Mouse (Mus musculus) layer of hippocampus, adult 2 months (tissue): ENCODE data around the gene Ptk6. TPM values are rescaled to one million over a fixed set of nuclear protein-coding genes. Genes with fewer than 3 reads are reported as not detected.

Source experiments
- DNase-seq, 2 experiments: peaks; one replicate each; pipeline ENCODE4 v3.0.0; 2022; ENCODE audit warnings: low spot score in 2 of 2
- H3K27ac ChIP-seq: fragments of 200-600 bp; 2 replicates; pipeline ENCODE4 v1.8.1; 2022
- H3K4me3 ChIP-seq: fragments of 200-600 bp; 2 replicates; pipeline ENCODE4 v1.8.1; 2022; ENCODE audit warnings: mild to moderate bottlenecking
- CTCF ChIP-seq: fragments of 200-600 bp; conservative IDR thresholded peaks from 2 replicates; pipeline ENCODE4 v1.8.1; 2022; ENCODE audit warnings: antibody characterized with exemption, mild to moderate bottlenecking, moderate library complexity
- total RNA-seq, 2 experiments: library from RNA; stranded (reverse); gene quantifications; 2 replicates each; pipeline ENCODE4 v1.2.3; 2021

Ptk6 gene
- total RNA-seq, 2 experiments from 2014 or later = 0.10 TPM; not detected in 1

- TF ChIP-seq CTCF = no peak
- peak in 1 of 2 experiments; percentile 11 for DNase-seq
- Histone ChIP-seq H3K27ac (peak overlapping the region; percentile 99), H3K4me3 (peak overlapping the region; percentile 79)
Observed at GRCm38 (mm10) chr2:181154831-181155415, 47.7 kb downstream of the Ptk6 start.

GRCm38 (mm10) chr2:181154361-181154760 is 48.2 kb downstream of the Ptk6 start:
- peak overlapping the region; percentile 79 for H3K4me3 ChIP-seq
- no peak for DNase-seq
- no peak for TF ChIP-seq CTCF
- peak overlapping the region; percentile 99 for H3K27ac ChIP-seq

- peak; percentile 78 for TF ChIP-seq CTCF
- H3K4me3 ChIP-seq = peak overlapping the region; percentile 79
- H3K27ac ChIP-seq = peak overlapping the region; percentile 99; the same call in 1 of the 2 replicates
- DNase-seq = peak; percentile 17 to 57
Observed at GRCm38 (mm10) chr2:181153837-181154236, 48.8 kb downstream of the Ptk6 start.

GRCm38 (mm10) chr2:181153131-181153530 is 49.5 kb downstream of the Ptk6 start:
- Histone ChIP-seq H3K27ac (peak overlapping the region; percentile 55; the same call in 1 of the 2 replicates), H3K4me3 (peak overlapping the region; percentile 79; the same call in 1 of the 2 replicates)
- no peak for TF ChIP-seq CTCF
- DNase-seq = no peak

GRCm38 (mm10) chr2:181152701-181153100 is 49.9 kb downstream of the Ptk6 start:
- no peak for DNase-seq
- H3K27ac ChIP-seq = peak overlapping the region; percentile 55; the same call in 1 of the 2 replicates
- TF ChIP-seq CTCF = no peak
- peak overlapping the region; percentile 79; the same call in 1 of the 2 replicates for H3K4me3 ChIP-seq

GRCm38 (mm10) chr2:181150281-181150680 is 52.3 kb downstream of the Ptk6 start:
- DNase-seq = peak; percentile 52 to 82
- no peak for TF ChIP-seq CTCF
- Histone ChIP-seq H3K4me3 (no peak overlapping the region), H3K27ac (peak overlapping the region; percentile 62)

- H3K27ac ChIP-seq = 0 out of 2 replicates have a peak overlapping the region, but pooled peaks have one; percentile 25
- DNase-seq = peak in 1 of 2 experiments; percentile 16
- no peak for TF ChIP-seq CTCF
- no peak overlapping the region for H3K4me3 ChIP-seq
Observed at GRCm38 (mm10) chr2:181148318-181148955, 54.2 kb downstream of the Ptk6 start.

GRCm38 (mm10) chr2:181147546-181148317 is 54.9 kb downstream of the Ptk6 start:
- Histone ChIP-seq H3K4me3 (peak overlapping the region; percentile 45), H3K27ac (peak overlapping the region; percentile 64; the same call in 1 of the 2 replicates)
- peak in 1 of 2 experiments; percentile 11 for DNase-seq

GRCm38 (mm10) chr2:181146976-181147545 is 55.5 kb downstream of the Ptk6 start:
- no peak overlapping the region for H3K4me3 ChIP-seq
- no peak for DNase-seq
- H3K27ac ChIP-seq = peak overlapping the region; percentile 64; the same call in 1 of the 2 replicates
- no peak for TF ChIP-seq CTCF

More at GRCm38 (mm10) chr2:181147546-181148317, 54.9 kb downstream of the Ptk6 start:
- no peak for TF ChIP-seq CTCF

GRCm38 (mm10) chr2:181144675-181145074 is 57.9 kb downstream of the Ptk6 start:
- Histone ChIP-seq H3K4me3 (no peak overlapping the region), H3K27ac (0 out of 2 replicates have a peak overlapping the region, but pooled peaks have one; percentile 7)
- DNase-seq = no peak
- TF ChIP-seq CTCF = no peak

Other genes starting within 250 kb of the Ptk6 start
- gene Nkain4, start 248.1 kb downstream of the Ptk6 start, total RNA-seq = 10 to 100 TPM; 54.3 to 55.1 TPM
- 100 to 1,000 TPM; 139 to 144 TPM for gene Arfgap1, start 235.6 kb downstream of the Ptk6 start, total RNA-seq
- 1 to 10 TPM; 2.7 to 5.4 TPM for gene Col20a1, start 216.3 kb downstream of the Ptk6 start, total RNA-seq
- gene Chrna4, start 159.2 kb downstream of the Ptk6 start, total RNA-seq = 10 to 100 TPM; 14.1 to 15.7 TPM
- 100 to 1,000 TPM; 327 to 335 TPM for gene Kcnq2, start 67.5 kb downstream of the Ptk6 start, total RNA-seq
- gene Eef1a2, start 45.8 kb downstream of the Ptk6 start, total RNA-seq = 1,000 to 10,000 TPM; 1,145 to 1,175 TPM
- 10 to 100 TPM; 85.4 to 90.2 TPM for gene Ppdpf, start 15.5 kb downstream of the Ptk6 start, total RNA-seq
- gene Srms, start 10.4 kb upstream of the Ptk6 start, total RNA-seq = under 1 TPM; 0.12 to 0.41 TPM
- gene Fndc11, start 17.2 kb upstream of the Ptk6 start, total RNA-seq = not detected
- 1 to 10 TPM; 2.5 to 2.9 TPM for gene Helz2, start 39.2 kb upstream of the Ptk6 start, total RNA-seq
- gene Gmeb2, start 85.2 kb upstream of the Ptk6 start, total RNA-seq = 10 to 100 TPM; 18.8 to 23.5 TPM
- 100 to 1,000 TPM; 527 to 593 TPM for gene Stmn3, start 111.7 kb upstream of the Ptk6 start, total RNA-seq
- 10 to 100 TPM; 37.1 to 40.7 TPM for gene Rtel1, start 117.0 kb upstream of the Ptk6 start, total RNA-seq
- 10 to 100 TPM; 78.3 to 80.7 TPM for gene Zgpat, start 162.1 kb upstream of the Ptk6 start, total RNA-seq
- gene Arfrp1, start 162.6 kb upstream of the Ptk6 start, total RNA-seq = 10 to 100 TPM; 43.2 to 50.1 TPM
- gene Lime1, start 177.3 kb upstream of the Ptk6 start, total RNA-seq = 10 to 100 TPM; 35.2 to 49.5 TPM